Mouse (Mus musculus) MEL (cell line): ENCODE measurements around the gene Hacd2. TPM values are rescaled to one million over a fixed set of nuclear protein-coding genes. Genes with fewer than 3 reads are reported as not detected.
A peak's percentile ranks its signal among the peaks of the same experiment; 100 is the strongest.

Source experiments
- DNase-seq: peaks from one replicate; pipeline ENCODE4 v3.0.0; 2011; ENCODE audit warnings: low read depth, low spot score
- H3K27ac ChIP-seq: 2 replicates; pipeline ENCODE4 v1.5.1; 2012; ENCODE audit warnings: low read depth, mild to moderate bottlenecking, control low read depth, low read length, moderate library complexity; ENCODE audit not compliant: control insufficient read depth
- H3K27me3 ChIP-seq, 2 experiments: fragments of 150-350 bp in 1 of 2; sonication (generic) in 1 of 2; 2 replicates each; pipeline ENCODE4 v1.6.1; 2012; ENCODE audit warnings: low read length in 2 of 2, mild to moderate bottlenecking in 2 of 2, improper control_type of control experiment in 1 of 2, moderate library complexity in 1 of 2; ENCODE audit not compliant: insufficient read depth in 2 of 2, control insufficient read depth in 1 of 2
- H3K36me3 ChIP-seq, 2 experiments: 2 replicates each; pipeline ENCODE4 v1.6.1; 2012 to 2014; ENCODE audit warnings: low read length in 2 of 2, improper control_type of control experiment in 1 of 2, inconsistent platforms in 1 of 2, mild to moderate bottlenecking in 1 of 2; ENCODE audit not compliant: insufficient read depth in 2 of 2, control insufficient read depth in 1 of 2
- H3K4me1 ChIP-seq, 2 experiments: fragments of 150-350 bp in 1 of 2; sonication (generic) in 1 of 2; 2 replicates each; pipeline ENCODE4 v1.6.1; 2012; ENCODE audit warnings: low read length in 2 of 2, improper control_type of control experiment in 1 of 2, mild to moderate bottlenecking in 1 of 2; ENCODE audit not compliant: insufficient read depth in 2 of 2, control insufficient read depth in 1 of 2
- H3K4me3 ChIP-seq, 2 experiments: fragments of 150-350 bp in 1 of 2; sonication (generic) in 1 of 2; 2 replicates each; pipeline ENCODE4 v1.5.1; 2012; ENCODE audit warnings: low read depth in 2 of 2, low read length in 2 of 2, mild to moderate bottlenecking in 2 of 2, moderate library complexity in 2 of 2, control low read depth in 1 of 2, improper control_type of control experiment in 1 of 2; ENCODE audit not compliant: control insufficient read depth in 1 of 2, insufficient read depth in 1 of 2
- H3K79me2 ChIP-seq: 2 replicates; pipeline ENCODE4 v1.6.1; 2012; ENCODE audit warnings: mild to moderate bottlenecking, low read length, moderate library complexity; ENCODE audit not compliant: control insufficient read depth, poor library complexity, insufficient read depth
- H3K9ac ChIP-seq: 2 replicates; pipeline ENCODE4 v1.6.1; 2012; ENCODE audit warnings: low read depth, mild to moderate bottlenecking, control low read depth, low read length, moderate library complexity; ENCODE audit not compliant: control insufficient read depth, poor library complexity, severe bottlenecking
- H3K9me3 ChIP-seq: fragments of 150-350 bp; sonication (generic); replicated peaks from 2 replicates; pipeline ENCODE4 v1.6.1; 2012; ENCODE audit warnings: mild to moderate bottlenecking, low read length, improper control_type of control experiment, moderate library complexity; ENCODE audit not compliant: insufficient read depth
- CHD1 ChIP-seq: IDR thresholded peaks from 2 replicates; pipeline ENCODE4 v1.6.1; 2012; ENCODE audit warnings: low read depth, mild to moderate bottlenecking, inconsistent platforms, low read length, improper control_type of control experiment
- E2F4 ChIP-seq: IDR thresholded peaks from 2 replicates; pipeline ENCODE4 v1.6.1; 2011; ENCODE audit warnings: low read depth, low read length, improper control_type of control experiment, borderline replicate concordance
- ELF1 ChIP-seq: IDR thresholded peaks from 2 replicates; pipeline ENCODE4 v1.6.1; 2014; ENCODE audit warnings: low read depth, mild to moderate bottlenecking, inconsistent platforms, low read length, improper control_type of control experiment, moderate library complexity
- EP300 ChIP-seq, 2 experiments: IDR thresholded peaks; 2 replicates each; pipeline ENCODE4 v1.6.1; 2011; ENCODE audit warnings: improper control_type of control experiment in 2 of 2, low read length in 2 of 2, low read depth in 1 of 2, mild to moderate bottlenecking in 1 of 2
- GABPA ChIP-seq: IDR thresholded peaks from 2 replicates; pipeline ENCODE4 v1.6.1; 2012; ENCODE audit warnings: low read depth, mild to moderate bottlenecking, inconsistent platforms, low read length, improper control_type of control experiment, moderate library complexity
- GATA1 ChIP-seq: IDR thresholded peaks from 2 replicates; pipeline ENCODE4 v1.6.1; 2011; ENCODE audit warnings: low read depth, low read length, improper control_type of control experiment
- HCFC1 ChIP-seq: IDR thresholded peaks from 2 replicates; pipeline ENCODE4 v1.6.1; 2012; ENCODE audit warnings: low read depth, mild to moderate bottlenecking, inconsistent platforms, low read length, improper control_type of control experiment, moderate library complexity
- JUND ChIP-seq: IDR thresholded peaks from 2 replicates; pipeline ENCODE4 v1.6.1; 2011; ENCODE audit warnings: low read depth, mild to moderate bottlenecking, improper control_type of control experiment, low read length
- KAT2A ChIP-seq: conservative IDR thresholded peaks from 2 replicates; pipeline ENCODE4 v1.6.1; 2012; ENCODE audit warnings: low read depth, low read length, improper control_type of control experiment, inconsistent platforms
- MAFK ChIP-seq: IDR thresholded peaks from 2 replicates; pipeline ENCODE4 v1.6.1; 2011; ENCODE audit warnings: low read depth, mild to moderate bottlenecking, low read length, improper control_type of control experiment, borderline replicate concordance
- MAX ChIP-seq: IDR thresholded peaks from 2 replicates; pipeline ENCODE4 v1.6.1; 2011; ENCODE audit warnings: low read length, improper control_type of control experiment
- MEF2A ChIP-seq: IDR thresholded peaks from 2 replicates; pipeline ENCODE4 v1.6.1; 2014; ENCODE audit warnings: low read depth, mild to moderate bottlenecking, inconsistent platforms, low read length, improper control_type of control experiment; ENCODE audit not compliant: poor library complexity, insufficient replicate concordance, severe bottlenecking; ENCODE audit errors: extremely low read depth
- MYB ChIP-seq: IDR thresholded peaks from 2 replicates; pipeline ENCODE4 v1.6.1; 2011; ENCODE audit warnings: mild to moderate bottlenecking, low read depth, low read length, improper control_type of control experiment
- MYC ChIP-seq: IDR thresholded peaks from 2 replicates; pipeline ENCODE4 v1.6.1; 2011; ENCODE audit warnings: low read depth, mild to moderate bottlenecking, low read length, improper control_type of control experiment, moderate library complexity
- NRF1 ChIP-seq: IDR thresholded peaks from 2 replicates; pipeline ENCODE4 v1.6.1; 2014; ENCODE audit warnings: low read depth, mild to moderate bottlenecking, inconsistent platforms, low read length, improper control_type of control experiment, moderate library complexity; ENCODE audit not compliant: poor library complexity, insufficient read depth, severe bottlenecking
- POLR2A ChIP-seq, 2 experiments: IDR thresholded peaks; 2 replicates each; pipeline ENCODE4 v1.6.1; 2011 to 2012; ENCODE audit warnings: low read length in 2 of 2, mild to moderate bottlenecking in 2 of 2, control low read depth in 1 of 2, improper control_type of control experiment in 1 of 2, low read depth in 1 of 2, moderate library complexity in 1 of 2; ENCODE audit not compliant: control insufficient read depth in 1 of 2, insufficient read depth in 1 of 2, poor library complexity in 1 of 2
- POLR2AphosphoS2 ChIP-seq: IDR thresholded peaks from 2 replicates; pipeline ENCODE4 v1.6.1; 2011; ENCODE audit warnings: low read length, improper control_type of control experiment
- RAD21 ChIP-seq: IDR thresholded peaks from 2 replicates; pipeline ENCODE4 v1.6.1; 2011; ENCODE audit warnings: mild to moderate bottlenecking, low read depth, low read length, improper control_type of control experiment
- TAL1 ChIP-seq: IDR thresholded peaks from 2 replicates; pipeline ENCODE4 v1.6.1; 2012; ENCODE audit warnings: mild to moderate bottlenecking, inconsistent platforms, low read length, moderate library complexity, mixed read lengths
- UBTF ChIP-seq: IDR thresholded peaks from 2 replicates; pipeline ENCODE4 v1.6.1; 2012; ENCODE audit warnings: low read depth, mild to moderate bottlenecking, inconsistent platforms, low read length, improper control_type of control experiment, moderate library complexity, borderline replicate concordance; ENCODE audit not compliant: insufficient read depth
- ZKSCAN1 ChIP-seq: IDR thresholded peaks from 2 replicates; pipeline ENCODE4 v1.6.1; 2012; ENCODE audit warnings: low read depth, mild to moderate bottlenecking, inconsistent platforms, low read length, improper control_type of control experiment, moderate library complexity
- ZMIZ1 ChIP-seq: IDR thresholded peaks from 2 replicates; pipeline ENCODE4 v1.6.1; 2012; ENCODE audit warnings: low read depth, mild to moderate bottlenecking, inconsistent platforms, low read length, improper control_type of control experiment, moderate library complexity
- polyA plus RNA-seq, 2 experiments: library from polyadenylated mRNA; stranded (reverse) in 1 of 2; unstranded in 1 of 2; fragments of >175 nt in 1 of 2; fragments of >200 nt in 1 of 2; gene quantifications; 2 replicates each; pipeline versions ENCODE4 v1.2.1 to v1.2.4; 2012; ENCODE audit warnings: low replicate concordance in 2 of 2, low read depth in 1 of 2; ENCODE audit not compliant: insufficient read length in 2 of 2, insufficient read depth in 1 of 2, missing spikeins in 1 of 2
- total RNA-seq: library from RNA; depleted of rRNA; stranded (reverse); fragments of 300-350 nt; gene quantifications from 2 replicates; pipeline ENCODE4 v1.2.3, GENCODE M21; 2012

Hacd2 gene
- total and polyA plus RNA-seq, 3 experiments: 16.9 to 40.3 TPM; not detected in 1

GRCm38 (mm10) chr16:35022242-35023137 lies at the start of gene Hacd2 (continued):
- no peak for TF ChIP-seq ZKSCAN1
- TF ChIP-seq ELF1: peak; percentile 81
- no peak for TF ChIP-seq MAFK
- no peak for TF ChIP-seq MEF2A
- peak; percentile 64 to 83; a peak in 2 of 4 replicates for TF ChIP-seq POLR2A (IDR thresholded peaks at IDR 0.05; ENCODE audit: control insufficient read depth in 1 of 2, insufficient read depth in 1 of 2, low read depth in 1 of 2, low read length in 2 of 2, poor library complexity in 1 of 2)

GRCm38 (mm10) chr16:34972471-34972870 lies 49.8 kb upstream of the Hacd2 start:
- no peaks in the 10 kb centered on the region for H3K4me1 ChIP-seq
- no peaks in the 10 kb centered on the region for H3K79me2 ChIP-seq
- no peaks in the 10 kb centered on the region for H3K27me3 ChIP-seq
- H3K27ac ChIP-seq: no peak overlapping the region
- DNase-seq: no peak
- TF ChIP-seq ZKSCAN1 (no peak), GABPA (no peak), MEF2A (no peak), JUND (no peak), EP300 (IDR thresholded peaks at IDR 0.05; ENCODE audit: low read depth in 1 of 2, low read length in 2 of 2) (no peak), RAD21 (no peak), HCFC1 (no peak), CHD1 (no peak), GATA1 (no peak), ZMIZ1 (no peak), MAX (no peak), KAT2A (no peak), TAL1 (no peak)
- no peak overlapping the region for H3K9ac ChIP-seq
- no peaks in the 10 kb centered on the region for H3K9me3 ChIP-seq
- no peaks in the 10 kb centered on the region for H3K36me3 ChIP-seq
- no peak overlapping the region for H3K4me3 ChIP-seq

GRCm38 (mm10) chr16:34975544-34975943 lies 46.7 kb upstream of the Hacd2 start:
- Histone ChIP-seq H3K36me3 (no peaks in the 10 kb centered on the region), H3K27me3 (no peaks in the 10 kb centered on the region), H3K79me2 (no peaks in the 10 kb centered on the region), H3K27ac (no peak overlapping the region), H3K9ac (no peak overlapping the region), H3K9me3 (no peaks in the 10 kb centered on the region), H3K4me3 (no peak overlapping the region), H3K4me1 (no peaks in the 10 kb centered on the region)
- TF ChIP-seq JUND (no peak), MYC (no peak), NRF1 (no peak), EP300 (IDR thresholded peaks at IDR 0.05; ENCODE audit: low read depth in 1 of 2, low read length in 2 of 2) (no peak), MEF2A (no peak), MYB (no peak), E2F4 (no peak), POLR2AphosphoS2 (no peak), UBTF (no peak)
- no peak for DNase-seq
